Mouse (Mus musculus): ENCODE measurements at regions not wholly inside any gene's neighbourhood (a gene's known extent, or its start where the extent isn't known, plus 50 kb on each side); places are given as distances from the start of the nearest gene placed in this dataset.
A peak's percentile ranks its signal among the peaks of the same experiment; 100 is the strongest.

GRCm38 (mm10) chr8:91747174-91747859 lies 54.5 kb downstream of the Irx3 start:
- peak overlapping the region; percentile 32 for H3K9ac ChIP-seq (replicated peaks; ENCODE audit: low read length)
- WGBS = 36% methylated on average over 24 of the region's 24 CpGs
- no peaks in the 10 kb centered on the region for H3K36me3 ChIP-seq (ENCODE audit: insufficient read depth, low read length)
- H3K27me3 ChIP-seq (ENCODE audit: insufficient read depth, low read length) = 0 out of 2 replicates have a peak, but pooled peaks cover 7% of the 10 kb centered on the region
- peaks cover 6% of the 10 kb centered on the region for H3K4me1 ChIP-seq (ENCODE audit: insufficient read depth, low read length)
- ATAC-seq (ENCODE audit: low FRiP score, low TSS enrichment) = no peak
- H3K9me3 ChIP-seq (ENCODE audit: low read length) = no peaks in the 10 kb centered on the region
- H3K4me2 ChIP-seq (replicated peaks; ENCODE audit: low read depth, low read length) = peak overlapping the region; percentile 11; the same call in 1 of the 2 replicates
- no peak overlapping the region for H3K4me3 ChIP-seq (ENCODE audit: low read length)
- no peak overlapping the region for H3K27ac ChIP-seq (ENCODE audit: low read length)

DNA sequence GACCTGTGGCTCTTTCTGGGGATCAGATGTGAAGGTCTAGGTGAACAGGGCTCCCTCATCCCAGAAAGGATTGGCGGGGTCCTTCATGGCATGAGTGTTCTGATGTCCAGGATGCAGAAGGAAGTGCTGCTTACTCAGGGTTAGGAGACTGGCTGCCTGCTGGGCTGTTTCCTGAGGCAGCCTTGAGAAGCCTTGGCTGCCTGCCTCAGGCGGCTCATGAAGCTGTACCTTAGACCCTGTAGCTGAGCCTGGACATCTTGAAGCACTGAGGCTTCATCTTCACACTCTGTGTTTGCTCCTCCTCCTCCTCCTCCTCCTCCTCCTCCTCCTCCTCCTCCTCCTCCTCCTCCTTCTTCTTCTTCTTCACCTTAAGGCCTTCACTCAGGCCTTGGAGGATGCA lies 77.2 kb downstream of the Irx3 start:
- H3K36me3 ChIP-seq (ENCODE audit: insufficient read depth, low read length) = no peaks in the 10 kb centered on the region
- H3K4me2 ChIP-seq (replicated peaks; ENCODE audit: low read depth, low read length) = no peak overlapping the region
- H3K4me1 ChIP-seq (ENCODE audit: insufficient read depth, low read length) = no peaks in the 10 kb centered on the region
- H3K9ac ChIP-seq (replicated peaks; ENCODE audit: low read length) = no peak overlapping the region
- ATAC-seq (ENCODE audit: low FRiP score, low TSS enrichment) = no peak
- peaks cover 3% of the 10 kb centered on the region; the same call in 1 of the 2 replicates for H3K27me3 ChIP-seq (ENCODE audit: insufficient read depth, low read length)
- H3K4me3 ChIP-seq (ENCODE audit: low read length) = no peak overlapping the region
- H3K9me3 ChIP-seq (ENCODE audit: low read length) = no peaks in the 10 kb centered on the region
- 91% methylated on average over 2 of the region's 2 CpGs for WGBS
- H3K27ac ChIP-seq (ENCODE audit: low read length) = no peak overlapping the region

Measured in kidney, embryonic 16.5 days (tissue).